Mouse (Mus musculus) intestine, embryonic 16.5 days (tissue): ENCODE measurements around the gene Ppp1r21. TPM values are rescaled to one million over a fixed set of nuclear protein-coding genes. Genes with fewer than 3 reads are reported as not detected.

Experiments
- ATAC-seq: fragments of 200-750 bp; cut with Nextera tagmentation; 2 replicates; pipeline ENCODE4 v1.8.0; 2017; ENCODE audit warnings: moderate TSS enrichment, moderate library complexity
- H3K27ac ChIP-seq: fragments of 300-500 bp; sonication (generic); 2 replicates; pipeline ENCODE4 v1.5.1; 2014; ENCODE audit warnings: mild to moderate bottlenecking, low read length
- H3K27me3 ChIP-seq: fragments of 300-500 bp; sonication (generic); replicated peaks from 2 replicates; pipeline ENCODE4 v1.6.1; 2014; ENCODE audit warnings: low read length, control low read depth, mixed read lengths; ENCODE audit not compliant: control insufficient read depth, insufficient read depth
- H3K36me3 ChIP-seq: fragments of 300-500 bp; sonication (generic); 2 replicates; pipeline ENCODE4 v1.6.1; 2014; ENCODE audit warnings: low read length, control low read depth; ENCODE audit not compliant: control insufficient read depth, insufficient read depth
- H3K4me1 ChIP-seq: fragments of 300-500 bp; sonication (generic); 2 replicates; pipeline ENCODE4 v1.6.1; 2014; ENCODE audit warnings: low read length, control low read depth, mixed read lengths; ENCODE audit not compliant: control insufficient read depth, insufficient read depth
- H3K4me2 ChIP-seq: fragments of 300-500 bp; sonication (generic); 2 replicates; pipeline ENCODE4 v1.6.1; 2014; ENCODE audit warnings: low read depth, low read length, control low read depth
- H3K4me3 ChIP-seq: fragments of 300-500 bp; sonication (generic); 2 replicates; pipeline ENCODE4 v1.5.1; 2014; ENCODE audit warnings: mild to moderate bottlenecking, low read length
- H3K9ac ChIP-seq: fragments of 300-500 bp; sonication (generic); 2 replicates; pipeline ENCODE4 v1.6.1; 2014; ENCODE audit warnings: low read depth, low read length
- H3K9me3 ChIP-seq: fragments of 300-500 bp; sonication (generic); 2 replicates; pipeline ENCODE4 v1.6.1; 2016; ENCODE audit warnings: low read length, control low read depth; ENCODE audit not compliant: control insufficient read depth
- WGBS: fragments of 180-500 bp; shearing (Covaris S2); extraction: QIAGEN DNeasy Blood & Tissue Kit; methylation state at CpG from one replicate; pipeline ENCODE4 v1.1.7; 2014; 5-methylcytosine and 5-hydroxymethylcytosine counted together
- polyA plus RNA-seq: library from polyadenylated mRNA; unstranded; fragments of >200 nt; fragmentation: Nextera tagmentation; extraction: Ambion mirVana; gene quantifications from 2 replicates; pipeline ENCODE4 v1.2.1, GENCODE M21; 2015

Ppp1r21 gene
- polyA plus RNA-seq, 1 experiment from 2014 or later, result 17.8 TPM

- no peak overlapping the region for H3K4me2 ChIP-seq
These were observed 95.4 kb downstream of the Ppp1r21 start for GRCm38 (mm10) chr17:88625350-88625749.

GRCm38 (mm10) chr17:88625931-88626330, 96.0 kb downstream of the Ppp1r21 start:
- Histone ChIP-seq H3K27me3 (no peaks in the 10 kb centered on the region), H3K4me1 (peaks cover 55% of the 10 kb centered on the region), H3K4me2 (peak overlapping the region; percentile 30), H3K9ac (peak overlapping the region; percentile 55; the same call in 1 of the 2 replicates), H3K27ac (peak overlapping the region; percentile 78), H3K36me3 (no peaks in the 10 kb centered on the region), H3K9me3 (no peaks in the 10 kb centered on the region), H3K4me3 (0 out of 2 replicates have a peak overlapping the region, but pooled peaks have one; percentile 33)
- no peak for ATAC-seq
- 52% methylated on average over 7 of the region's 7 CpGs for WGBS

More at GRCm38 (mm10) chr17:88625350-88625749, 95.4 kb downstream of the Ppp1r21 start:
- H3K9me3 ChIP-seq, result no peaks in the 10 kb centered on the region
- peak overlapping the region; percentile 78 for H3K27ac ChIP-seq
- H3K9ac ChIP-seq, result 0 out of 2 replicates have a peak overlapping the region, but pooled peaks have one; percentile 24
- WGBS, result 84% methylated on average over 13 of the region's 13 CpGs
- H3K4me3 ChIP-seq, result no peak overlapping the region
- no peaks in the 10 kb centered on the region for H3K27me3 ChIP-seq
- ATAC-seq, result no peak
- H3K4me1 ChIP-seq, result peaks cover 52% of the 10 kb centered on the region
- no peaks in the 10 kb centered on the region for H3K36me3 ChIP-seq

- Histone ChIP-seq H3K4me3 (peak overlapping the region; percentile 33), H3K9ac (peak overlapping the region; percentile 55; the same call in 1 of the 2 replicates), H3K27me3 (no peaks in the 10 kb centered on the region), H3K4me2 (peak overlapping the region; percentile 30), H3K36me3 (no peaks in the 10 kb centered on the region), H3K9me3 (no peaks in the 10 kb centered on the region), H3K4me1 (peaks cover 53% of the 10 kb centered on the region), H3K27ac (peak overlapping the region; percentile 78)
- WGBS, result 37% methylated on average over 7 of the region's 7 CpGs
- peak; percentile 32 for ATAC-seq
These were observed 96.5 kb downstream of the Ppp1r21 start for GRCm38 (mm10) chr17:88626347-88626811.

DNA sequence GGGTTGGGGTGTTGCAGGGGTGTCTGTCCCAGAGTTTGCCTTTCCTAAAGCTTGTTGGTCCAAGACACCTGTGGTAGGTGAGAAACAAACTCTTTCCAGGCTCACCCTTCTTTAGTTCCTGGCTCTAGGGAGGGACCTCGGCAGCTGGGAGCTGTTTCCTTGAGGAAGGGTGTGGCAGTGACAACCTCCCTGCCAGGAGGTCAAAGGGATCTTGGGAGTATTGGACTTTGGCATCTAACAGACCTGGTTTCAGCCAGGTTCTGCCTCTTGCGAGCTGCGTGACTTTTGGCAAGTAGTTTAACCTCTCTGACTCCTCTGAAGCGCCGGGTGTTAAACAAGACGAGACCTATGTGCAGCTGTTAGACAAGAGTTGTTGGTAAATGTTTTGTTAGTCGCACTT, 97.2 kb downstream of the Ppp1r21 start:
- H3K9ac ChIP-seq, result peak overlapping the region; percentile 55
- H3K4me1 ChIP-seq, result peaks cover 51% of the 10 kb centered on the region
- peak; percentile 72 for ATAC-seq
- peak overlapping the region; percentile 78 for H3K27ac ChIP-seq
- H3K4me2 ChIP-seq, result peak overlapping the region; percentile 30
- WGBS, result 39% methylated on average over 7 of the region's 7 CpGs
- peak overlapping the region; percentile 33 for H3K4me3 ChIP-seq
- no peaks in the 10 kb centered on the region for H3K27me3 ChIP-seq
- no peaks in the 10 kb centered on the region for H3K36me3 ChIP-seq
- no peaks in the 10 kb centered on the region for H3K9me3 ChIP-seq

- 27% methylated on average over 10 of the region's 10 CpGs for WGBS
- H3K27me3 ChIP-seq, result no peaks in the 10 kb centered on the region
- H3K9me3 ChIP-seq, result no peaks in the 10 kb centered on the region
- no peaks in the 10 kb centered on the region for H3K36me3 ChIP-seq
- peak overlapping the region; percentile 37 for H3K4me2 ChIP-seq
- ATAC-seq, result peak; percentile 45
- peak overlapping the region; percentile 21 for H3K4me3 ChIP-seq
- H3K27ac ChIP-seq, result peak overlapping the region; percentile 97
- peaks cover 54% of the 10 kb centered on the region for H3K4me1 ChIP-seq
- H3K9ac ChIP-seq, result peak overlapping the region; percentile 57; the same call in 1 of the 2 replicates
These were observed 98.9 kb downstream of the Ppp1r21 start for GRCm38 (mm10) chr17:88628676-88629380.

DNA sequence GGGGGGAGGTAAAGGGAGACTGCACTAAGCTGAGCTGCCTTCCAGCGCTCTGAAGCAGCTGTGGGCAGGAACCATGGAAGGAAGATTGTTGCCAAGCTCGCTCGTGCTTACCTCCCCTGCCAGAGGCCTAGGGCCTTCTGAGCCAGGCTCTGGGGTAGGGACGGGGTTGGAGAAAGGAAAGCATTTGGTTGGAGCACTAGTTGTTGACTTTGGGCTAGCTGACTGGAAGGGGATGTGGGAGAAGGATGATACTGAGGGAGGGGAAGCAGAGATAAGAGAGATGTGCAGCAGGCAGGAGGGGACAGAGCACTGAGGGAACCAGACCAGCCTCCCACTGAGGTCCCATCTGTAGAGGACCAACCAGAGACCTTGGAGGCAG, 99.5 kb downstream of the Ppp1r21 start:
- no peaks in the 10 kb centered on the region for H3K36me3 ChIP-seq
- H3K9ac ChIP-seq, result peak overlapping the region; percentile 57
- WGBS, result 11% methylated on average over 4 of the region's 4 CpGs
- H3K4me2 ChIP-seq, result peak overlapping the region; percentile 37
- peak overlapping the region; percentile 97 for H3K27ac ChIP-seq
- H3K4me3 ChIP-seq, result peak overlapping the region; percentile 21
- no peaks in the 10 kb centered on the region for H3K27me3 ChIP-seq
- no peaks in the 10 kb centered on the region for H3K9me3 ChIP-seq
- ATAC-seq, result peak; percentile 53
- H3K4me1 ChIP-seq, result peaks cover 54% of the 10 kb centered on the region

GRCm38 (mm10) chr17:88629931-88630553, 100.1 kb downstream of the Ppp1r21 start:
- H3K4me1 ChIP-seq, result peaks cover 54% of the 10 kb centered on the region

GRCm38 (mm10) chr17:88630554-88630948, 100.6 kb downstream of the Ppp1r21 start:
- H3K9me3 ChIP-seq, result no peaks in the 10 kb centered on the region
- H3K27me3 ChIP-seq, result no peaks in the 10 kb centered on the region
- H3K4me3 ChIP-seq, result no peak overlapping the region
- H3K4me2 ChIP-seq, result peak overlapping the region; percentile 37
- peak overlapping the region; percentile 61 for H3K9ac ChIP-seq
- H3K36me3 ChIP-seq, result 0 out of 2 replicates have a peak, but pooled peaks cover 2% of the 10 kb centered on the region
- peak overlapping the region; percentile 97 for H3K27ac ChIP-seq
- WGBS, result 65% methylated on average over 3 of the region's 3 CpGs
- ATAC-seq, result no peak
- H3K4me1 ChIP-seq, result peaks cover 51% of the 10 kb centered on the region

More at GRCm38 (mm10) chr17:88629931-88630553, 100.1 kb downstream of the Ppp1r21 start:
- Histone ChIP-seq H3K4me2 (peak overlapping the region; percentile 37), H3K27me3 (no peaks in the 10 kb centered on the region), H3K4me3 (peak overlapping the region; percentile 21), H3K9ac (peak overlapping the region; percentile 61), H3K36me3 (no peaks in the 10 kb centered on the region), H3K9me3 (no peaks in the 10 kb centered on the region), H3K27ac (peak overlapping the region; percentile 97)
- WGBS, result 11% methylated on average over 11 of the region's 11 CpGs
- peak; percentile 63 for ATAC-seq

- no peak overlapping the region for H3K27ac ChIP-seq
- 0 out of 2 replicates have a peak, but pooled peaks cover 6% of the 10 kb centered on the region for H3K36me3 ChIP-seq
- H3K4me2 ChIP-seq, result no peak overlapping the region
- H3K4me1 ChIP-seq, result peaks cover 32% of the 10 kb centered on the region
- no peak for ATAC-seq
- no peak overlapping the region for H3K4me3 ChIP-seq
- no peaks in the 10 kb centered on the region for H3K9me3 ChIP-seq
- H3K27me3 ChIP-seq, result no peaks in the 10 kb centered on the region
- H3K9ac ChIP-seq, result no peak overlapping the region
- WGBS, result 86% methylated on average over 3 of the region's 3 CpGs
These were observed 102.7 kb downstream of the Ppp1r21 start for GRCm38 (mm10) chr17:88632631-88633030.
